Mouse (Mus musculus): ENCODE results near the gene Zfp523. TPM values are rescaled to one million over a fixed set of nuclear protein-coding genes. Genes with fewer than 3 reads are reported as not detected.

Gene Zfp523
- polyA plus RNA-seq, 1 experiment from 2014 or later: 17.8 TPM

GRCm38 (mm10) chr17:28160361-28160760 lies 16.6 kb upstream of the Zfp523 start:
- no peak for DNase-seq (ENCODE audit: low spot score)

GRCm38 (mm10) chr17:28161310-28161881 lies 15.5 kb upstream of the Zfp523 start:
- no peak for DNase-seq (ENCODE audit: low spot score)

- peak; percentile 82 for DNase-seq (ENCODE audit: low spot score)
Observed at GRCm38 (mm10) chr17:28163666-28164065, 13.3 kb upstream of the Zfp523 start.

- peak; percentile 71 for DNase-seq (ENCODE audit: low spot score)
Observed at GRCm38 (mm10) chr17:28170460-28171305, 6.2 kb upstream of the Zfp523 start.

- no peak for DNase-seq (ENCODE audit: low spot score)
Observed at GRCm38 (mm10) chr17:28172690-28173089, 4.2 kb upstream of the Zfp523 start.

GRCm38 (mm10) chr17:28177540-28178046 lies 664 bp downstream of the Zfp523 start:
- DNase-seq (ENCODE audit: low spot score): no peak

- DNase-seq (ENCODE audit: low spot score): no peak
Observed at GRCm38 (mm10) chr17:28180331-28180730, 3.4 kb downstream of the Zfp523 start.

- DNase-seq (ENCODE audit: low spot score): no peak
Observed at GRCm38 (mm10) chr17:28180783-28181544, 4.0 kb downstream of the Zfp523 start.

- DNase-seq (ENCODE audit: low spot score): no peak
Observed at GRCm38 (mm10) chr17:28184971-28185638, 8.2 kb downstream of the Zfp523 start.

- no peak for DNase-seq (ENCODE audit: low spot score)
Observed at GRCm38 (mm10) chr17:28188313-28188712, 11.4 kb downstream of the Zfp523 start.

- DNase-seq (ENCODE audit: low spot score): no peak
Observed at GRCm38 (mm10) chr17:28192754-28193153, 15.8 kb downstream of the Zfp523 start.

GRCm38 (mm10) chr17:28193559-28193958 lies 16.6 kb downstream of the Zfp523 start:
- no peak for DNase-seq (ENCODE audit: low spot score)

GRCm38 (mm10) chr17:28195033-28195432 lies 18.1 kb downstream of the Zfp523 start:
- DNase-seq (ENCODE audit: low spot score): no peak

- DNase-seq (ENCODE audit: low spot score): no peak
Observed at GRCm38 (mm10) chr17:28197646-28198045, 20.7 kb downstream of the Zfp523 start.

- no peak for DNase-seq (ENCODE audit: low spot score)
Observed at GRCm38 (mm10) chr17:28201982-28202381, 25.1 kb downstream of the Zfp523 start.

GRCm38 (mm10) chr17:28204052-28204720 lies 27.3 kb downstream of the Zfp523 start:
- peak; percentile 87 for DNase-seq (ENCODE audit: low spot score)

GRCm38 (mm10) chr17:28205443-28205842 lies 28.5 kb downstream of the Zfp523 start:
- DNase-seq (ENCODE audit: low spot score): no peak

- DNase-seq (ENCODE audit: low spot score): peak; percentile 70
Observed at GRCm38 (mm10) chr17:28207092-28207491, 30.2 kb downstream of the Zfp523 start.

- DNase-seq (ENCODE audit: low spot score): peak; percentile 93
Observed at GRCm38 (mm10) chr17:28207591-28208313, 30.8 kb downstream of the Zfp523 start, which contains the start of gene Def6. Gene Def6, plus strand, starts transcription at chr17:28207778.

GRCm38 (mm10) chr17:28208314-28208612 lies 31.3 kb downstream of the Zfp523 start:
- no peak for DNase-seq (ENCODE audit: low spot score)
